Mouse (Mus musculus) mouse trophoblast stem cell (cell line): ENCODE measurements around the gene Trem1.

Experiments used
- in situ Hi-C, 2 experiments: fragments of 300-500 bp; cut with MseI, MboI; formaldehyde crosslinking; loops; 2 replicates in 1 of 2; 3 replicates in 1 of 2; pipeline ENCODE4 v1.15.1; 2025

Trem1 gene

DNA sequence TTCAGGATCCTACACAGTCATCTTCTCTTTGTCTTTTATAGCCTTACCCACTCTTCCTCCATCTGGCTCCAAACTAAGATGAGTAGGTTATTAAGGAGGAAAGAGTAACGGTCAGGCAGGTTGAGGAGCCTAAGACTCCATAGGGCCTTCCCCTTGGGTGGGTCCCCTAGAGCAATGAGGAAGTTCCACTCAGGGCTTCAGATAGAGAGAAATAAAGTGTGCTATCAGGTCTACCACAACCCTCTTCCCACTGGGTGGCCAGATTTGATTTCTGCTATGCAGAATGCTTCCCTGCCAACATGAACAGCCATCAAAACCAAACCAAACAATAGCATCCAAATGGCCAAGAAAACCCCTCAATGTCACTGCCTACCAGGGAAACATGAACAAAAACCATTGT, 35.0 kb downstream of the Trem1 start:
- in situ Hi-C loops = no loop called here

DNA sequence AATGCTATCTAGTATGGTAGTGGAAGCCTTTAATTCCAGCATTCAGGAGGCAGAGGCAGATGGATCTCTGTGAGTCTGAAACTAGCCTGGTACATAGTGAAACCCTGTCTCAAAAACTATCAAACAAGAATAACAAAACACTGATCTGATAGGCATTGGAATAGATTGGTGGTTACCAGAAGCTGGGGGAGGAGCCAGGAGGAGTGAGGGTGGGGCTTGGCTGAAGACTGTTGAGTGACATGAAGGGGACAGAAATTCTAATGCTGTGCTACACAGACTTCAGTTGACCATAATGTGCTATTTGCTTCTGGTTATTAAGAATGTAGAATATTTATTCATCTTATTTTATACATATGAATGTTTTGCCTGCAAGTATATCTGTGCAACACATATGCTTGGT, 35.7 kb downstream of the Trem1 start:
- in situ Hi-C loops = no loop called here

DNA sequence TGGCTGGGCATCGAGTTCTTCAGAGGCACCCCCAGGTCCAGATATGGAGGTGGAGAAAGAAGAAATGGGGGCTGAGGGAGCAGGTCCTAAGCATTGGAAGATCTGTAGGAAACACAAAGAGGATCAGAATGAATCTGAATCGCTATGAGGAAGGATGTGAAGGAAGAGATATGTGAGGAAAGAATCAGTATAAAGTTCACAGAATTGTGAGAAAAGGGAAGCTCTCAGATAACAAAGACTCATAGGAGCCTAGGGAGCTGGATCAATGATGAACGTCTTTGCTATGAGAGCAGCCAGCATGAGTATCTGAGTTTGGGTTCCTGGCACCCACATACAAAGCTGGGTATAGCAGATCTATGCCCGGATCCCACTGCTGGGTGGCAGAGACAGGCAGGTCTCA, 37.3 kb downstream of the Trem1 start:
- in situ Hi-C loops = loop anchor here in 1 of 2 experiments (10.0 kb wide), 1 partner anchor 65 kb away; no protein-coding TSS in a partner anchor

DNA sequence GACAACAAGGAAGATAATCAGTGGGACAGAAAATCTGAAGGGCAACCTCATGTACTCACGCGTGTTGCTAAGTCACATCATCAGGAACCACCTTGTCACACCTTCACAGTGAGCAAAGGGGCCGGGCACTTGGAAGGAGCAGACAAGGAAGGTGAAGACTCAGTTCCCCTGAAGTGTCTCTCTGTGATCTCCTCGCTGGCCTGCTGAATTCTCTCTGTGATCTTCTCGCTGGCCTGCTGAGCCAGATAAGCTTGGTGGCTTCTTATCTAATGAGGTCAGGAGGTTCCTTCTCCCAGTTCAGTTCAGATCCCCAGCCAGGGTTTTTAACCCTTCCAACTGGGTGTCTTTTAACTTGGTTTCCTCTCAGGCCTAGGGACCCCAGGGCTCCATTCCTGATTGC, 39.6 kb downstream of the Trem1 start:
- in situ Hi-C loops = loop anchor here in 1 of 2 experiments (10.0 kb wide), 1 partner anchor 63 kb away; no protein-coding TSS in a partner anchor

DNA sequence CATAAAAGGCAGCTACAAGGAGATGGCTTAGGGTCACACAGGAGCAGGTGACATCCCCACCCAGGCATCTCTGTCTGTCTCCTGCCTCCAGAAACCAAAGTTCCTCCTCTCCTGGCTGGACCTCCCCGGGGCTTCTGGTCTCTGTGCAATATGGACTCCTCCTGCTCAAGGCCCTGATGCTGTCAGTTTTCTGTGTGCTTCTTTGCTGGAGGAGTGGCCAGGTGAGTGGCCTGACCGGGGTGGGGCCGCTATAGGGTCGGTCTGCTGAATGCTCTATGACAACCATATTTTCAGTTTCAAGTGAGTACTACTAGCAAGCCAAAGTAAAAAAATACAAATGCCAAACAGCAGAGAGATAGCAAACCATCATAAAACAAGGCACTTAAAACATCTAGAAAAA, 40.0 kb downstream of the Trem1 start:
- in situ Hi-C loops = loop anchor here in 1 of 2 experiments (10.0 kb wide), 1 partner anchor 62 kb away; no protein-coding TSS in a partner anchor

DNA sequence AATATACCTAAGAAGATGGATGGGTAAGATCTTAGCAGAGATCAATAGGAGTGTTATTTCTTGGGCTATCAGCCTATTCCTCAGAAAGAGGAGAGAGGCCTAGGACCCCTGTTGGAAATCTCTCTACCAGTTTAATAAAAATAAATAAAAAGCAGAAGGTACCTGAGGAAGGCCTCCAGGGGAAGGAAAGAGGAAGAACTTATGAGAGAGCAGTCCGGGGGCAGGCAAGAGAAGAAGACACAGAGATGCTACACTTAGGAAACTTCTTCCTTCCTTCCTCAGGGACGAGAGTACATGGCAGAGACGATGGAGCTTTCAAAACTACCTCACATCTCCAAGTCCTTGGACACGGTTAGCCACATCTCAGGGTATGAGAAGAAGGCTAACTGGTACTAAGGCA, 41.5 kb downstream of the Trem1 start:
- in situ Hi-C loops = loop anchor here in 1 of 2 experiments (10.0 kb wide), 1 partner anchor 61 kb away; no protein-coding TSS in a partner anchor

DNA sequence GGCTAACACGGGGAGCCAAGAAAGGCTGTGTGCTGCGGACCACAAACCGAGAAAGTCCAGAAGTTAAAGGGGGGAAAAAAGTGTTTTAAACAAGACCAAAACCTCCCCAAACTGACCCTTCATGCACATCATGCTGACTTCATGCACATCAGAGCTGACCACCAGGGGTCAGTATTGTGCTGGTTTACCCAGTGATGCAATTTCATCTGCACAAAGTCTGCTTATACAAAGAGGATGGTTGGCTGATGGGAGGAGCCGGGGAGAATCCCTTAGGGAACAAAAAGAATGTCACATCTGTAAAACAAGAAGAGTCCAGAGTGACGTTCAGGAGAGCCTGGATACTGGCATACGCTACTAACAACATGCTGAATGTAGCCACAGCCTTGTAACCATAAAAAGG, 42.3 kb downstream of the Trem1 start:
- in situ Hi-C loops = loop anchor here in 1 of 2 experiments (10.0 kb wide), 1 partner anchor 60 kb away; no protein-coding TSS in a partner anchor

DNA sequence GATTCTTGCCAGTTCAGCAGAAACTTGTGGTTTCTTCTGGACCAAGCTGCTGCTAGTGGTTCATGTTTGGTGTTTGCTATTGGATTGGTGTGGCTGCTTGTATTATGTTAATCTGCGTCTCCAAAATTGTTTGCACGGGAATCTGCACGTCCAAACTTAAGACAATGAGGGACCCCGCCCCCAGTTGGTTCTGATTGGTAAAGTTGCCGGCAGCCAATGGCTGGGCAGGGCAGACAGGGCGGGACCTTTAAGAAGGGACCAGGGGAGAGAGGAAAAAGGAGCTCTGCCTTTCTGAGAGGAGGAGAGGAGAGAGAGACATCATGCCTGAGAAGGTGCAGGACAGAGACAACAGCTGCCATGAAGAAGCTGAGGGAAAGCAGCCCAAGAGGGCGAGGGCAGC, 43.2 kb downstream of the Trem1 start:
- in situ Hi-C loops = loop anchor here in 1 of 2 experiments (10.0 kb wide), 1 partner anchor 59 kb away; no protein-coding TSS in a partner anchor

DNA sequence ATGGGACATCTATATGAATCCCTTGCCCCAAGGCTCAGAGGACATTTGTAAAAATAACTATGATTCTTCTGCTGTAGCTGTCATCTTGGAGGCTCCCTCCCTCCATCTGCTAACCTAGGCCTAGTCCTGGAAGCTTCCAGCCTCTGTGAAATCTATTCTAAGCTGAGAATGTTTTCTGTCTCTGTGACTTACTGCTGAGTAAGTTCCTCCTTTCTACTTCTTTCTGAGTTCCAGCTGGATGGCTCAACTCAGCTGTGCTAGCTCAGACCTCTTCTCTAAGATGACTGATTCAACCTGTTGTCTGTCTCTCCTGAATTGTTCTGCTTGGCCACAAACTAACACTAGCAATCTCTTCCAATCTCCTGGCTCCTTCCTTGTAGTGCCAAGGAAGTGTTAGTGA, 45.8 kb downstream of the Trem1 start:
- in situ Hi-C loops = loop anchor here in 1 of 2 experiments (10.0 kb wide), 1 partner anchor 56 kb away; no protein-coding TSS in a partner anchor

DNA sequence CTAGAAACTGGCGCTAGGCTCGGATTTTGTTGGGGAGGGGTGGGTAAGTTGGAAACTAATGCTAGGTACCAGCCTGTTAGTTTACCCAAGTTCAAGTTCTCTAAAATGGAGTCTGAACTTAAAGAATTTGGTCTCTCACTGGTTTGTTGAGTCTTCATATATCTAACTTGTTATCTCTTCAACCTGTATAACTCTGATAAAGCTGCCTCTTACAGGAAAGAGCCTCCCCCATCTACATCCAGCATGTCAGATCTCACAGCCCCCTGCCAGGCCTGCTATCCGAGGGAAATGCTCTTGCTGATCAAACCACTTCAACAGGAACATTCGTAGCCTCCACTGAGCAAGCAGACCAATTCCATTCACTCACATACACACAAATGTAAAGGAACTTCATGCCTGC, 46.4 kb downstream of the Trem1 start:
- in situ Hi-C loops = loop anchor here in 1 of 2 experiments (10.0 kb wide), 1 partner anchor 56 kb away; no protein-coding TSS in a partner anchor

DNA sequence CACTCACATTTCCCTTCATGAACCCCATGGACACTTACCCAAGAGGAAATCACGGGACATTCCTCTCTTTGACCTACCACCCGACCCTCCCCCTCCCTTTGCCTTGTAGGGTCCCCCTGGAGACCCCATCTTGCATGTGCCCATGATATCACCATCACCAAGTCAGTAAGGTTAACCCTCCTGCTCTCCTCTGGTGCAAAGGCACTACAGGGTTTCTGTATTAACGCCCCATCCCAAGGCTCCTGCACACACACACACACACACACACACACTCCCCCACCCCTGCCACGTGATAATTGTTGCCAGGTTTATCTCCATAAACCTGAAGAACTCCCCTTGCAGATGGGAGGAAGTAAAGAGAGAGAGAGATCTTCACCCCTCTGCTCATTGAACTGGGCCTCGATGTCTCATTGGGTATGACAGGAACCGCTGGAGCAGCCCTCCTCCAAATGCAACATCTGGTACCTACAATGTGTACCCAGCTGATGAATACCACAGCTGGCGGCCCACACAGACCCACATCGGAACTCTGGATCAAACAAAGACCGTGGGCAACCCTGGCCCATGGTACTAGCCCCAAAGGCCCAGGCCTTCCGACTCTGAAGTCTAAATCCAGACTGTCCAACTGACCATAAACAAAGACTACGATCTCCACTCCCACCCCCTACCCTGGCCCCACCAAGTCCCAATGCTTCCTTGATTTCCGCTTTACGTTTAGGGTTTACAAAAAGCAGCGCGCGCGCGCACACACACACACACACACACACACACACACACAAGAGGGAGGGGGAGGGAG, 48.6 kb downstream of the Trem1 start:
- in situ Hi-C loops = no loop called here

DNA sequence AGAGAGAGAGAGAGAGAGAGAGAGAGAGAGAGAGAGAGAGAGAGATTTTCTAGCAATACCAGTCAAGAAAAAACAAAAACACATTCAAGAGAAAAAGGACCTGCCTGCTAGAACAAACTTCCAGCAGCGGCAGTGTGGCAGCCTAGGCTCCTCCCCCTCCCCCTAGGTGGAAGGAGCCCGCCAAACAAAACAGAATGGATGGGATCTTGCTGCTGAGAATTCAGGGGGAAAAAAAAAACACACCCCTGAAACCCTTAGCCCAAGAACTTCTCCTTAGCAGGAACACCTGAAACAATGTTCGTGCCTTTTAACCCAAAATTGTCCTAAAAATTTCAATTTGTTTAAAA, 49.1 kb downstream of the Trem1 start:
- in situ Hi-C loops = no loop called here

DNA sequence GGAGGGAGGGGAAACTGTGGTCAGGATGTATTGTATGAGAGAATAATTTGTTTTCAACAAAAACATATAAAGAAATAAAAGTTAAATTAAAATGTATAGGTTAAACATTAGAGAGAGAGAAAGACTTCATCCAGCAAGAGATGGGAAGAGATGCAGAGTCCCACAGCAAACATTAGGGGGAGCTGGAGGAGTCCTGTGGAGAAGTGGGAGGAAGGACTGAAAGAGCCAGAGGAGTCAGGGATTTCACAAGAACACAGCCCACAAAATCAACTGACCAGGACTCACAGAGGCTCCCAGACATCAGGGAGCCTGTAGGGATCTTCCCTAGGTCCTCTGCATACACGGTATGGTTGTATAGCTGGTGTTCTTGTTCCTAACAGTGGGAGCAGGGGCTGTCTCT, 54.2 kb downstream of the Trem1 start:
- in situ Hi-C loops = no loop called here

DNA sequence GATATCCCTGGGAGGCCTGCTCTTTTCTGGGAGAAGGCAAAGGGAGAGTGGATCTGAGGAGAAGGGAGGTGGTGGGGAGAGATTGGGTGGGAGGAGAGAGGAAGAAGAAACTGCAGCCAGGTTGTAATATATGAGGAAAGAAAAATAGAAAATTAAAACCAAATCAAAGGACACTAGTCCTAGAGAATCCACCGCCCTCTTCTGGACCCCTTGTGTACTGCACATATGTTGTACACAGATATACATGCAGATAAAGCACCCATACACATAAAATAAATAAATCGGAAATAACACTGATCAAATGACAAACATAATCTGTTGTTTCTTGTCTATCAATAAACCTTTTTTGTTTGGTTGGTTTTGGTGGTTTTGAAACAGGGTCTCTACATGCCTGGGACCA, 54.7 kb downstream of the Trem1 start:
- in situ Hi-C loops = no loop called here

DNA sequence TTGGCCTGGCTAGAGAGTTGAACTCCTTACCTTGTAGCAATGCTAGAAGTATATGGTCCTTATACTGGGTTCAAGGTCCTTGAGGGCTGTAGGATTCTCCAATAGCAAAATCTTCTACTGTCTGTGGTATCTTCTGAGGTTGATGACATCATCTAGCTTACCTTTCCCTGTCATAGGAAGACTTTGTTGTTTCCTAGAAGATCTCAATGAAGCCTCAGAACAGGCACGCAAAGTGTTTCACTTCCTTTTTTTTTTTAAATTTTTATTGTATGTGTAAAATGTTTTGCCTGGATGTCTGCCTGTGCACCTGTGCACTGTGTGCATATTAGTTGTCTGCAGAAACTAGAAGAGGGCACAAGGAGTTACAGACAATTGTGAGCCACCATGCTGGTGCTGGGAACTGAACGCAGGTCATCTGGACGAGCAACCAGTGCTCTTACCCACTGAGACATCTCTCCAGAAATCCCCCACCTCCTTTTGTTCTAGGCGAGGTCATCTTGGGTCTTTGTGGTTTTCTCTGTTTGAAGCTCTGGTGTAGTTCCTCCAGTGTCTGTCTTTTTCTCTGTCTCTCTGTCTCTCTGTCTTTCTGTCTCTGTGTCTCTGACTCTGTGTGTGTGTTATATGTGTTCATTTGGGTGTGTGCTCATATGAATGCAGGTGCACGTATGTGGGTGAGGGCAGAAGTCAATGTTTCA, 61.1 kb downstream of the Trem1 start:
- in situ Hi-C loops = no loop called here
